Comparison of ENCODE assay signal across 16 mouse cellular contexts in genomic region chr6:71930830-71931437, GRCm38 (mm10). TPM values are rescaled to one million over a fixed set of nuclear protein-coding genes. Genes with fewer than 3 reads are reported as not detected.
DNase-seq lines count a peak whose midpoint lies in the region.
"Had no signal": no experiment of that assay in that cellular context is flagged by ENCODE, and none has a peak within 500 bp of the region (broad histone marks: within the 10 kb centered on the region; RNA-seq: fewer than 3 reads in every experiment).

No protein-coding gene starts in this region.

- no peaks in the 10 kb centered on the region for H3K9me3 ChIP-seq in limb, embryonic 10.5 days (replicated peaks)
- H3K9me3 ChIP-seq: forebrain, embryonic 10.5 days; heart, embryonic 13.5 days; hindbrain, embryonic 15.5 days; stomach, embryonic 15.5 days had no signal

- no peak overlapping the region for H3K4me3 ChIP-seq in limb, embryonic 10.5 days
- H3K4me3 ChIP-seq: forebrain, embryonic 10.5 days; gastrocnemius, adult 2 months; heart, embryonic 13.5 days; hindbrain, embryonic 15.5 days; stomach, embryonic 15.5 days had no signal

- peak overlapping the region; percentile 46; the same call in 1 of the 2 replicates for H3K27ac ChIP-seq in limb, embryonic 10.5 days
- H3K27ac ChIP-seq: forebrain, embryonic 10.5 days; gastrocnemius, adult 2 months; heart, embryonic 13.5 days; hindbrain, embryonic 15.5 days; stomach, embryonic 15.5 days had no signal

- WGBS in limb, embryonic 10.5 days = 89% methylated on average over 12 of the region's 12 CpGs

- H3K36me3 ChIP-seq in limb, embryonic 10.5 days = peaks cover 93% of the 10 kb centered on the region

- DNase-seq in testis, postnatal 10 days (ENCODE audit: low spot score) = peak; percentile 48
- no peak for DNase-seq in testis, postnatal 14 days (ENCODE audit: low spot score)
- DNase-seq in limb, embryonic 10.5 days (ENCODE audit: low spot score) = no peak
- peak; percentile 42 for DNase-seq in lung, postnatal 36 days
- DNase-seq in layer of hippocampus, adult 8-10 months (ENCODE audit: low spot score in 2 of 2) = no peak
- DNase-seq in cerebellum, postnatal 14 days = no peak
- no peak for DNase-seq in cerebellum, adult 18-20 months
- DNase-seq: adrenal gland, postnatal 10 days; cerebellum, adult 11-12 months; gastrocnemius, adult 2 months; heart, postnatal 36 days had no signal

- peaks cover 13% of the 10 kb centered on the region; the same call in 1 of the 2 replicates for H3K4me1 ChIP-seq in limb, embryonic 10.5 days
- H3K4me1 ChIP-seq: stomach, embryonic 15.5 days had no signal

- no peaks in the 10 kb centered on the region for H3K27me3 ChIP-seq in limb, embryonic 10.5 days (ENCODE audit: low read depth, poor library complexity, severe bottlenecking)
- H3K27me3 ChIP-seq: heart, embryonic 13.5 days; hindbrain, embryonic 15.5 days; Patski; stomach, embryonic 15.5 days had no signal

RNA-seq across cellular contexts. Expression of gene Polr1a, which starts 22.1 kb away (rescaled TPM):
- polyA plus RNA-seq in limb, embryonic 10.5 days (2016; fragmentation: Nextera tagmentation; extraction: Ambion mirVana) = 42.0 and 48.5 TPM in 2 replicates
- 10 to 100 TPM; 31.5 to 41.4 (median 35.3) TPM for total RNA-seq in layer of hippocampus, adult 8-10 months (2022)

RNA-seq across cellular contexts. Expression of gene Ptcd3, which starts 22.4 kb away (rescaled TPM):
- 157 and 158 TPM in 2 replicates for polyA plus RNA-seq in limb, embryonic 10.5 days (2016; fragmentation: Nextera tagmentation; extraction: Ambion mirVana)
- 10 to 100 TPM; 68.3 to 81.5 (median 73.6) TPM for total RNA-seq in layer of hippocampus, adult 8-10 months (2022)

Comparison
In these comparisons a context has a peak if more than half of its experiments do, and no peak if none do; other contexts are left out.
1. DNase-seq: peak in testis, postnatal 10 days (single experiment) and lung, postnatal 36 days (single experiment); none in testis, postnatal 14 days (single experiment), limb, embryonic 10.5 days (single experiment), layer of hippocampus, adult 8-10 months (0 of 2), cerebellum, postnatal 14 days (0 of 2) and cerebellum, adult 18-20 months (0 of 2).